Mouse (Mus musculus): ENCODE data around the gene Whamm.

Whamm gene

DNA sequence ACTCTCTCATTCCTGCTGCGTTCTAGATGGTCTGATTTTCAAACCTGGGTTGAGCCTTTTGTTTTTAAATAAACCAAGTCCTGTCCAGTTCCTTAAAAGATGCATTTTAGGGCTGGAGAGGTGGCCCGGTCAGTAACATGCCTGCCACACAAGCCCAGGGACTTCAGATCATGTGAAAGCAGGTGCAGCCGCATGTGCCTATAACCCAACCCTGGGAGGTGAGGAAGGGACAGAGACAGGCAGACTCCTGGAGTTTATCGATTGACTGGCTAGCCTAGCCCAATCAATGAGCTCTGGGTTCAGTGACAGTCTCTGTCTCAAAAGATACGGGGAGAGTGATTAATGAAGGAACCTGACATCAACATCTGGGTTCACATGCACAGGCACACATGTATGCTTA, 9.9 kb upstream of the Whamm start:
- in situ Hi-C loops (cut with MboI; ENCODE audit: low sequenced_read_pairs), result no loop called here

DNA sequence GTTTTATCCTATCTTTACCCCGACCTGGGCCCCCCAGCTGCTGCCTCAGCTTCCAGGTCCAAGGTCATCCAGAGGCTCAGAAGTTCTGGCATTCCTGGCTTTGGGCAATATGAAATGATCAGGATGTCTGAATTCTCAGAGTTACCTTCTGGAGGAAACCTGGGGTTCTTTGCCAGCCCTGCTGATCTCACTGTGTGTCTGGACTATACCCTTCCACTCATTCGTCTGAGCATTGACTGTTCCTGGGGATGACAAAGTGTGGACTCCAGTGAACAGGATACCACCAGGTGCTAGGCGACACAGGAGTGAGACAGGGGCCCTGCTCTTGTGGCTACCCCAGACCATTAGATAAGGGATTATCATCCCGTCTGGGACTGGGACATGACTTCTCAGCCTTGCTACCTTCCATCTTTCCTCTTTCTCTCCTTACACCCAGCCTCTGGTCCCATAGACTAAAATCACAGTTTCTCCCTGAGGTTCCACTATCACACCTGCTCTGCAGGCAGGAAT, 7.5 kb upstream of the Whamm start:
- in situ Hi-C loops (cut with MboI; ENCODE audit: low sequenced_read_pairs), result no loop called here

DNA sequence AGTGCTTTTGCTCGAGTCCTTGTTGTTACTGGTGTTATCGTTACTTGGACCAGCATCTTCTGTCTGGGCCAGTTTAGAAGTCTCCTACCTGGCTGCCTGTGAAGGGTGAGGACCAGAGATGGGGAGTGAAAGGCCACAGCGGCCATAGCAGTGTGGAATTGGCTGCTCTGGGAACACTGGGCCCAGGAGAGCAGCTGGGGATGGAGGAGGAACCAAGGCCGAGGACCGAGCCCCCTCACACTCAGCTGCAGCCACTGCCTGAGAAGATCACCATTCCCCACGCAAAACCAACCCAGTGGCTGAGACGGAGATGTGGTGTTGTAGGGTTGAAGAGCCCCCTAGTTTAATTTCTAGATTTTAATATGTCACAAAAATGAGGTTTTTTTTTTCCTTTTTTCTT, 6.3 kb upstream of the Whamm start:
- in situ Hi-C loops (cut with MboI; ENCODE audit: low sequenced_read_pairs), result no loop called here

DNA sequence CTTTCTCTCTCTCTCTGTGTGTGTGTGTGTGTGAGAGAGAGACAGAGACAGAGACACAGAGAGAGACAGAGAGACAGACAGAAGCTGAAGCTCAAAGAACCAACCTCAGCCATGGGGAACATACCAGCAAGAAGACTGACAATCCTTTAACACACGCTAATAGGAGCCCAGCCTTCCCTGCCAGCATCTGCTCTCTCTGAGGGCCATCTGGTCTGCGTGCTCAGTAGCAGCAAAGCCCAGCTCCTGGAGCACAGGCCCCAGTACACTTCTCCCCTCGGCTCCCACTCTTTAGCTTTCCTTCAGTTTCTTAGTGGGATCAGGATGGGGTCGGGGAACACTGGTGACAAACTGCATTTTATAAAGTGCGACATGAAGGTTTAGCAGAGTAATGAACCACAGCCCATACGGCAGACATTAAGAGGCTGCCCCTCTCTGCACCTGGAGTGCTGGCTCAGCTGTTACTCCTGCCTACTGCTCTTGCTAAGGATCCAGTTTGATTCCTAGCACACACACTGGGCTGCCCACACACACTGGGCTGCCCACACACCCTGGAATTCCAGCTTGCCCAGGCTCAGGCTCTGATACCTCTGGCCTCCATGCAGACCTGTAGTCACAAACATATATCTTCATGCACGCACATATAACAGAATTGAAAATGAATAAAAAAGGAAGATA, 5.5 kb upstream of the Whamm start:
- in situ Hi-C loops (cut with MboI; ENCODE audit: low sequenced_read_pairs), result no loop called here

DNA sequence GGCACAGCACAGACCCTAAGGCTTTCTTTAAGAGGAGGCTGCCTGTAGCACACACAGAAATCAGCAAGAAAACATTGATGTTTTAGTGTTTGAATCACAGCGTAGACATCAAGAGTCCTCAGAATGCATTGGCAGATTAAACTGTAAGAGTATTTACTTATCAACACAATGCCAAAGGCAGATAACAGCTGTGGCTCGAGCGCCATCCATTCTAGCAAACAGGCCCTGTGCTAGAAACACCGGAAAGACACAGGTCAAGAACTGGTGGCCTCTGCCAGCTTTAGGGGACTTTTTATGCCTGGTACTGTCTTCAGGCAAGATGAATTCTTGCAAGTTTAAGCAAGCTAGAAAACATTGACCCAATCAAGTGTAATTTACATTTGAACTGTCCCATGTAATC, 4.7 kb upstream of the Whamm start:
- in situ Hi-C loops (cut with MboI; ENCODE audit: low sequenced_read_pairs), result no loop called here

DNA sequence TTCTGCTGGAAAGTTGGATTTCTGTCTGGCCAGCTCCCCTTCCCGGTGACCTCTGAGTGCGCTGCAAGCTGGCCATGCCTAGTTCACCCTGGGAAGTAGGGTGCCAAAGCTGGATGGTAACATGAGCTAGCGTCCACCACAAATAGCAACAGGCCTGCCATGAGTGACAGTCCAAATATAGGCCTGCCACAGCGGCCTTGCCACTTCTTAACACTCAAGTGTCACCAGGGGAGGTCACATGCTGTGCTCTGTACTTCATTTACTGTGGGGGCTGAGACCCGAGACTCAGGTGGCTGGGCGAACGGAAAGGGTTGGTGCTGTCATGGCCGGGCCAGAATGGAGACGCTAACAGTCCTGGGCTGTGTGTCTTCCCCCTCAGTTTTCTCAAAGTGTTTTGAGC, 4.2 kb upstream of the Whamm start, which contains the start of gene Fsd2:
Gene Fsd2 (minus strand): TSS at position 53 of the 400 bp plus-strand sequence.
- in situ Hi-C loops (cut with MboI; ENCODE audit: low sequenced_read_pairs), result no loop called here

DNA sequence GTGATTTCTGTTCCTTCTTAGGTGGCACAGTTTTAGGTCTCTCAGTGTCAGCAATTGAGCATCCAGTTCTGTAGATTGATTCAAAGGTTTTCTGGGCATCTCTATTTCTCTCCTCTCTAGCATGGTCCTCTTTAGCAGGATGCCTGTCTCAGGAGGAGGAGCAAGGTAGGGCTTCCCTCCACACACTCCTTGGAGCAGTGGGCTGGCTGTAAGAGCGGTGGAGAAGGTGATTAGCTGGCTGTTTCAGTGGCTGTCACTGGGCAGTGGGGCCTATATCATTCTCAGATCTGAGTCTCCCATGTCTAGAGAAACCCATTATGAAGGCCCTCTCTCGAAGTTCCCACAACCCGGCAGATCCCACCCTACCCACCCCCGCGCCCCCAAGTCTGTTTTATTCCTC, 3.7 kb upstream of the Whamm start:
- in situ Hi-C loops (cut with MboI; ENCODE audit: low sequenced_read_pairs), result no loop called here

DNA sequence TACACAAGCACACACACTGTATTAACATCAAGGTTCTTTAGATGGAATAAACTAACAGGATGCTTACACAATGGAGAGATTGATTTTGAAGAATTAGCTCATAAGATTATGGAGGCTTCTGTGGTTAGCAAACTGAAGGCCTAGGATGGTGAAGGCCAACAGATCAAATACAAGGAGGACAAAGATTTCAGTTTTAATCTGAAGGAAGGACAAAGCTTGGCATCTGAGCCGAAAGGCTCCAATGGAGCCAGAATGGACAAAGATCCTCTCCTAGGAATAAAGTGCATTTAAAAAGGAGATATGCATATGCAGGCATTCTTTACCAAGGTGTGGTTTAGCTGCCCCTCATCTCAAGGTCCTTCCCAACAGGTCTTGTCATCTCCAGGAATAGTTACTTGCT, 1.2 kb upstream of the Whamm start:
- in situ Hi-C loops (cut with MboI; ENCODE audit: low sequenced_read_pairs), result no loop called here

DNA sequence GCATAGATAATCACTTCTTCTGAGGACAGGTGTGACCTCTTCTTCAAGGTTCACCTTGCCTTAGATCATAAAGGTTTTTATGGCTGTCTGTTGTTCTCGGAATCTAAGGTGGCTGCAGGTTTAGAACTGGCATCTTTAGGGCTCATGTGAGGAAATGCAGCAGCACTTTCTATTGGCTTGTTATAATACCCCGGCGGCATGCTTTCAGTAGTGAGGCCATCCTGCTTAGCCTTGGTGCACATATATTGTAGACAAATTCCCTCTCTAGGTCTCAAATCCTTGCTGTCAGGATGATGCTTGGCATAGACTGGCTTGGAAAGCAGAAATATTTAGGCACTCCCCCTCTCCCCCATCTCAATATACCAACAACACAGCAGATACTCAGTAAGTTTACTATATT, 795 bp upstream of the Whamm start:
- in situ Hi-C loops (cut with MboI; ENCODE audit: low sequenced_read_pairs), result no loop called here

DNA sequence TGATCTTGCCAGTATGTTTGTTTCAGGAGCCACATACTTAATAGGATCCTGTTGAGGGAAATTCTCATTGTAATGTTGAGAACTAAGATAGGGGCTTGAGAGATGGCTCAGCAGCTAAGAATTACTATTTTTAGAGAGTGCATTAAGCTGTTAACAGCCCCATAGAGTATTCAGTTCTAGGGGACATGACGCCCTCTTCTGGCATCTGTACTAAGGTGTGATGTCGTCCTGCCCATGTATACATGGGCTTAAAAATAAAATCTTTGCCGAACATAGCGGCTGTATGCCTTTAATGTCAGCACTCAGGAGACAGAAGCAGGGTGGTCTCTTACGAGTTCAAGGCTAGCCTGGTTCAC, 336 bp upstream of the Whamm start:
- in situ Hi-C loops (cut with MboI; ENCODE audit: low sequenced_read_pairs), result no loop called here

DNA sequence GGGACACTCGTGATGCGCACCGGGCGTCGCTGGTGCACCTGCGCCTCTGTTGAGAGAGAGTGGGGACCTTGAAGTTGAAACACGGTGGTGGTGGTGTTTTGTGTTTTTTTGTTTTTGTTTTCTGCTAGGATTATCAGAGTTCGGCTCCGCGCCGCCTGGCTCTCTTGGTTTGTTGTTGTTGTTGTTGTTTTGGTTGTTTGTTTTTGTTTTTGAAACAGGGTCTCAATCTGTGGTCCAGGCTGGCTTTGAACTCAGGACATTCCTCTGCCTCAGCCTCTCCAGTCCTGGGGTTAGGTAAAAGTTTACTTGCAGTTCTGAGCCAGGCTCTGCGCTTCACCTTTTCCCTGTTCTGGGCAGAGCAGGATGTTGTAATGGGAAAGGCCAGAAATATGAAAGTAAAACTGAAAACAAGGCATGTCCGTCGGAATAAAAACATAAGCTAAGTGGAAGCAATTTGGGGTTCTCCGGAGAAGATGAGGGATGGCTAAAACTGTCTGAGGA, 925 bp downstream of the Whamm start:
- in situ Hi-C loops (cut with MboI; ENCODE audit: low sequenced_read_pairs), result no loop called here

DNA sequence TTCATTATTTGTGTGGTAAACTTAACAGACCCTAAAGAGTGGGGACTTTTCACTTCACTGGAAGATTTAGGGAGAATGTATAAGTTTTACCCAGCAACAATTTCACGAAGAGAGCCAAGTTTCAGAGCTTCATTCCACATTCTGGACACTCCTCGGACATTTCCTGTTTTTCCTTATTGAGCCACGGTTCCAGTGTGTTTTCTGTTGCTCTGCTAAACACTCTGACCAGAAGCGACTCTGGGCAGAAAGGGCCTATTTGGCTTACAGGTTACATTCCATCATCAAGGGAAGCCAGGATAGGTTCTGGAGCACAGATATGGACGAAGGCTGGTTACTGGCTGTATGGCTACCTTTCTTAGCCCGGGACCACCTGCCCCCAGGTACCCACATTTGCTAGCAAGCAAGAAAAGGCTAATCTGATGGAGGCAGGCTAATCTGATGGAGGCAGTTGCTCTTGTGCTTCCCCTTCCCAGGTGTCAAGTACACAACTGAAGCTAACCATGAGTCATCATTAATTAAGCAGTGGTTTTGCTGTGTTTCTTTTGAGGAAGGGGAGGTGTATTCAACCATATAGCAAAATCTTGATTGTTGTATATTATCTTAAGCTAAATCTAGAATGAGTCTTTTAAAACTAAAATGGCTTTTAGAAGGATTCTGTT, 1.7 kb downstream of the Whamm start:
- in situ Hi-C loops (cut with MboI; ENCODE audit: low sequenced_read_pairs), result no loop called here

DNA sequence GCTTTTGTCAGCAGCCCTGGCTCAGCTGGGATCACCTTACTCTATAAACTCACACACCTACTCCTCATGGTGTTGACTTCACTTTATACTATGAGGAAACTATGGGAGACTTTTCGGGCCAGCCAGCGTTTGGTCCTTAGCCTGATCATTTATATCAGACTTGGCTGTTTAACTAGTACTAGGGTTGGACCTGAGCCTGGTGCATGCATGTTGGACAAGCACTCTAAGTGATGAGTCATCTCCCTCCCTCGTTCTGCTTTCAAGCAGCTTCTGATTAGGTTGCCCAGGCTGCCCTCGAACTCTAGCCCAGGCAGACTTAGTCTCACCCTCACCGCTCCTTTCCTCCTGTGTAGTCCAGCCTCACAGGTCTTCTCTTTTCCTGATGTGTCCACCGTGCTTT, 2.3 kb downstream of the Whamm start:
- in situ Hi-C loops (cut with MboI; ENCODE audit: low sequenced_read_pairs), result no loop called here

DNA sequence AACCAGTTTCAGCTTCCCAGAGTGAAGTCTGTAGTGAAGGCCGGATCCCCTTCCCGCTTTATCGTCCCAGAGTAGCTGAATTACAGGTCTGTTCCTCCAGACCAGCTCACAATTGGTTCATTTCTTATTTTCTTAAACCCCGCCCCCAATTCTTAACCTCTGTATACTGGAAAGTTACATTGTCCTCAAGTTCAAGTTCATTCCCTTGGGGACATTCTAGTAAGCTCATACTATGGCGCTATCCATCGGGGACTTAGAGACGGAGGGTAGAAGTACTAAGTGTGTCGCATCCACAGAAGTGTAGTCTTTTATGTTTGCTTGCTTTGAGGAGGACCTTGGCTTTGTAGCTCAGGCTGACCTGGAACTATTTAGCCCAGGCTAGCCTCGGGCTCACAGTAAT, 2.8 kb downstream of the Whamm start:
- in situ Hi-C loops (cut with MboI; ENCODE audit: low sequenced_read_pairs), result no loop called here

DNA sequence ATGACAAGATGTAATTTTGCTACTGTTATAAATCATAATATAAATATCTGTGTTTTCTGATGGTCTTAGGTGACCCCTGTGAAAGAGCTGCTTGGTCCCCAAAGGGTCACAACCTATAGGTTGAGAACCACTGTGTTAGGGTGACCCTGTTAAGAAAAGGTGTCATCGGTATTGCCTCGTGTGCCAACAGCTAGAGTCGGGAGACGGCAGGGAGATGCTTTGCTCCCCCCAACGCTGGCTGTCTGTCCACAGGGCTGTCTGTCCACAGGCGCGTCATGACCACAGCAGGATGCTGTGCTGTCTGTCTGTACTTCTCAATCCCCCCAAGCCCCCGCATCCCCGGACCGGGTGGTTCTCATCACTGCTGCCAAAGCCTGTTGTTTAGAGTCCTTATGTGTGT, 4.5 kb downstream of the Whamm start:
- in situ Hi-C loops (cut with MboI; ENCODE audit: low sequenced_read_pairs), result no loop called here

DNA sequence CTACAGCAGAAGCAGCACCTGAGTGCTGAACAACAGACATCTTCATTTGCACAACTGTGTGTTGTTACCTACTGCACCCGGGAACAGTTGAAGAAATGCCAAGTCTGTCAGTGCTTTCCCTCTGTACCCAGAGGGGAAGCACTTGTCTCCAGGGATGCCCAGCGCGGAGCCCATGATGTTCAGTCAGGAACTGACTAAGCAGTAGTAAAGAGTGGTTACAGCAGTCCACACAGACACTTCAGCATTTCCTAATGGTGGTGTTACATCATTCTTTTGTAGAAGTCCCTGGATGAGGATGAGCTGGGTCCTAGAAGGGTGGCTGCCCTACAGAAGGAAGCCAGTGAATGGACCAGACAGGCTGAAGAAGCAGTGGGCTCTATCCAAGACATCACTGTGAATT, 6.8 kb downstream of the Whamm start:
- in situ Hi-C loops (cut with MboI; ENCODE audit: low sequenced_read_pairs), result no loop called here

DNA sequence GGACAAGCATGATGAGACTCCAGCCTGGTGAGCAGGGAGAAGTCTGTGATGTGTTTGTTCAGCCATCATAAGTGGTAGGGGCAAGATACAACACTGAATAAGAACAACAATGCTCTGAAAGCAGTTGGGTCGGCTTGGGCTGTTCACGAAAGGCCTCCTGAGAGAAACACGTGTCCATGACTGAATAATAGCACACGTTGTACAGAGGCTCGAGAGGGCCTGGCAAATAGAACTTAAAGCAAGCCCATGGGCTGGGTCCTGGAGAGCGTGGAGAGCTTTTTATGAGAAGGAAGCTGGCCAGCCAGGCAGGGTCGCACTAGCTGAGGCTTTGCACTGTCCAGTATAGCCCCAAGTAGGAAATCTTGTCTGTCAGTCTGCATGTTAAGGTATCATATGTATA, 7.3 kb downstream of the Whamm start:
- in situ Hi-C loops (cut with MboI; ENCODE audit: low sequenced_read_pairs), result no loop called here

DNA sequence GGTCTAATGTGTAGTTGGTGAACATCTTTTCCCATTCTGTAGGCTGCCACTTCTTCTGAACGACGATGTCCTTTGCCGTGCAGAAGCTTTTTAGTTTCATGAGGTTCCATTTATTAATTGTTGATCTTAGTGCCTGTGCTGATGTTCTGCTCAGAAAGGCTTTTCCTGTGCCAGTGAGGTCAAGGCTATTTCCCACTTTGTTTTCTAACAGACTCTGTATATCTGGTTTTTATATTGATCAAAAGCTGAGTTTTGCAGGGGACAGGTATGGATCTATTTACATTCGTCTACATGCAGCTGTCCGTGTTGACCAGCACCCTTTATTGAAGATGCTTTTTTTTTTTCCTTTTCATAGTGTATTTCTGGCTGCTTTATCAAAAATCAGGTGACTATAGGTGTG, 8.2 kb downstream of the Whamm start:
- in situ Hi-C loops (cut with MboI; ENCODE audit: low sequenced_read_pairs), result no loop called here

DNA sequence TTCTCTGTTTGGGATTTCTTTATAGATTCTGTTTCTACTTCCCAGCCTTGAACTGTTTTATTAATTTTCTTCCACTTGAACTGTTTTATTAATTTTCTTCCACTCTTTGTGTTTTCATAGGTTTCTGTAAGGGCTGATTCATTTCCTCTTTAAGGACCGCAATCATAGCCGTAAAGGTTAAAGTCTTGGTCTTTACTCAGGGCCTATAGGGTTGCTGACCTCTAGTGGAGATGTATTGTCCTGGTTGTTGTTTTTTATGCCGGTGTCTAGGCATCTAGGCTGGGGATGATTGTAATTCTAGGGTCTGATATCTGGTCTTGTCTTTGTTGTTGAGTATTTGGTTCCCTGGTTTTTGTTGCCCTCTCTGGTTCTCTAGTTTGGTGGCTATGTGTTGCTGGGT, 12.4 kb downstream of the Whamm start:
- in situ Hi-C loops (cut with MboI; ENCODE audit: low sequenced_read_pairs), result no loop called here

DNA sequence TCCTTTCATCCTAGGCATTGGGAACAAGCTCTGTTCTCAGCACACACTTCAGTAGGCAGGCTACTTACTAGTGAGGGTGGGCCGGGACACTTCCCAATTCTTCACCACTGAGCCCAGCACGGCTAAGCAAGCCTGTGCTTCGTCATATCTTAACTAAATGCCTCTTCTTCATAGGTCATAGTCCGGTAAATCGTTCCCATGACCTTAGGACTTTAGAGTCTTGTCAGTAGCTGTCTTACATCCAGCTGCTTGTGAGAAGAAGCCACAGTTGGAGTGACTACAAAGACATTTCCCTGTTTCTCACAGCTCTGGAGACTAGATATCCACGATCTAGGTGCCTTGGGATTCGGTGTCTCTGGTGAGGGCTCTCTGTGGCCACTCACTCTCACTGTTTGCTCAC, 14.3 kb downstream of the Whamm start:
- in situ Hi-C loops (cut with MboI; ENCODE audit: low sequenced_read_pairs), result no loop called here

DNA sequence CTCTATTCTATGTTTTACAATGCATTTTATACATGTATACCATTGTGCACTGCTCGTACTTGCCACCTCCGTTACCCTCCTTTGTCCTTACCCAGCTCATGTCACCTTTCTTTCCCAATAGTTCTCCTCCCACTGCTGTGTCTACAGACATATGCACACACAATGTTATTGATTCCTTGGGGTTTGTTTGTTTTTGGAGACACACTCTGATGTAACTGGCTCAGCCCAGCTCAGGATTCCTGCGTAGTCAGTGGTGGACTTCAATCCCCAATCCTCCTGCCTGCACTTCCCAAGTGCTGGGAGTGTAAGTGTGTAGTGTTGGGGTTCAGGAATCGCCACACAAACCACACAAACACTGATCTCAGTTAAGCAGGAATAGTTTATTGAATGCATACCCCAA, 16.2 kb downstream of the Whamm start:
- in situ Hi-C loops (cut with MboI; ENCODE audit: low sequenced_read_pairs), result no loop called here

DNA sequence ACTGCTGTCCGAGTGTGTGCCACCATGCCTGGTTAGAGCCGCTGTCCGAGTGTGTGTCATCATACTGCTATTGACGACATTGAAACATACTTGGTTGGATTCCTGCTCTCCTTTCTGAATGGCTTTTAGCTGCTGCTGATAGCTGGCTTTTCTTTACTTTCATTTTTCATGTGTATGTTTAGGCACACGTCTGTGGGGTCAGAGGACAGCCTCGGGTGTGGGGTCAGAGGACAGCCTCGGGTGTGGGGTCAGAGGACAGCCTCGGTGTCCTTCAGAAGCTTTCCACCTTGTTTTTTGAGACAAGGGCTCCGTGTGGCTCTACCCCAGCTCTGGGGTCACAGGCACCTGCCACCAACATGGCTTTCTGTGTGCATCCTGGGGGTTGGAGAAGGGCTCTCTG, 21.6 kb downstream of the Whamm start:
- in situ Hi-C loops (cut with MboI; ENCODE audit: low sequenced_read_pairs), result no loop called here

DNA sequence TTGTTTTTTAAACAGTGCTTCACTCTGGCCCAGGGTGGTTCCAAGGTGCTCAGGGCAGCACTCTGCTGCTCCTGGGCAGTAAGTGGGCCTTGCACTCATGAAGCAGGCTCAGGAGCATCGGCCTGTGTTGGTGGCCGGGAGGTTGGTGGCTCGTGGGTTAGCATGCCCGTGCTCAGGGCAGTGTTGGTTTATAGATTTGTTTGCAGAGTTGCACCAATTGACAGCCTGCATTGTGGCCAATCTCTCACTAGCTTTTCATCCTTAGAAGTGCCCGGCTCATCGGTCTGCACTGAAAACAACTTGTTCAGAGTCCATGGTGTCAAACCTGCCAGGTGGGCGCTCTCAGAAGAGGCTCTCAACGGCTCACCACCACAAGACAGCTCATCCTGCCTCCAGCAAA, 22.3 kb downstream of the Whamm start:
- in situ Hi-C loops (cut with MboI; ENCODE audit: low sequenced_read_pairs), result no loop called here

Measured in CH12F3 (cell line).